Comparison of ENCODE assay signal across 8 mouse cellular contexts in genomic region chr12:8498591-8499000, GRCm38 (mm10). TPM values are rescaled to one million over a fixed set of nuclear protein-coding genes. Genes with fewer than 3 reads are reported as not detected.
A peak's percentile ranks its signal among the peaks of the same experiment; 100 is the strongest.
DNase-seq lines count a peak whose midpoint lies in the region; ATAC-seq and TF ChIP-seq lines count a peak whose summit lies in the region.

No protein-coding gene starts in this region.

- peak overlapping the region; percentile 95 for H3K9ac ChIP-seq in heart, embryonic 13.5 days

- H3K4me3 ChIP-seq in thymus, adult 2 months (ENCODE audit: control insufficient read depth, insufficient read depth, low read length) = peak overlapping the region; percentile 50
- H3K4me3 ChIP-seq in cortical plate, adult 2 months (ENCODE audit: insufficient read depth, low read length) = peak overlapping the region; percentile 94
- H3K4me3 ChIP-seq in heart, embryonic 13.5 days = peak overlapping the region; percentile 83

- no peaks in the 10 kb centered on the region for H3K36me3 ChIP-seq in thymus, adult 2 months (ENCODE audit: control insufficient read depth, insufficient read depth, low read length)
- no peaks in the 10 kb centered on the region for H3K36me3 ChIP-seq in heart, embryonic 13.5 days
- H3K36me3 ChIP-seq in splenic B cell, adult 2 months (ENCODE audit: control insufficient read depth, insufficient read depth, low read length, poor library complexity, severe bottlenecking) = no peaks in the 10 kb centered on the region

- TF ChIP-seq CTCF in thymus, adult 2 months (IDR thresholded peaks at IDR 0.05; ENCODE audit: borderline replicate concordance, control insufficient read depth, extremely low read depth, insufficient read depth, low read length, poor library complexity) = no peak
- TF ChIP-seq CTCF in cortical plate, adult 2 months (IDR thresholded peaks at IDR 0.05; ENCODE audit: extremely low read depth, insufficient read depth, low read length) = 0 out of 2 replicates have a peak, but pooled peaks have one; percentile 12

- no peaks in the 10 kb centered on the region for H3K9me3 ChIP-seq in heart, embryonic 13.5 days

- H3K4me2 ChIP-seq in heart, embryonic 13.5 days = peak overlapping the region; percentile 92

- no peak for ATAC-seq in heart, embryonic 13.5 days (ENCODE audit: extremely low read depth, insufficient number of reproducible peaks, low FRiP score, low TSS enrichment)

- WGBS in thymus, adult 2 months = 6% methylated on average over 13 of the region's 13 CpGs
- 1% methylated on average over 13 of the region's 13 CpGs for WGBS in heart, embryonic 13.5 days

- no peak for TF ChIP-seq POLR2A in thymus, adult 2 months (IDR thresholded peaks at IDR 0.05; ENCODE audit: control insufficient read depth, extremely low read depth, insufficient read depth, low read length, poor library complexity)
- peak; percentile 29; the same call in 1 of the 2 replicates for TF ChIP-seq POLR2A in cortical plate, adult 2 months (IDR thresholded peaks at IDR 0.05; ENCODE audit: extremely low read depth, insufficient read depth, low read length)

- no peak for DNase-seq in thymus, adult 2 months
- DNase-seq in thymus, postnatal 10 days (ENCODE audit: low spot score in 2 of 2) = no peak
- peak; percentile 51 for DNase-seq in layer of hippocampus, postnatal 25 days (ENCODE audit: extremely low spot score in 1 of 2, low spot score in 1 of 2)
- DNase-seq in lung, postnatal 4 days = peak; percentile 58 to 65
- peak; percentile 52 for DNase-seq in splenic B cell, adult 2 months (ENCODE audit: low read depth, low spot score)
- no peak for DNase-seq in thymus, postnatal 0 days (ENCODE audit: low spot score)

- no peak overlapping the region for H3K27ac ChIP-seq in thymus, adult 2 months (ENCODE audit: control insufficient read depth, insufficient read depth, low read length)
- H3K27ac ChIP-seq in cortical plate, adult 2 months (ENCODE audit: insufficient read depth, low read length) = peak overlapping the region; percentile 95
- peak overlapping the region; percentile 99 for H3K27ac ChIP-seq in heart, embryonic 13.5 days (replicated peaks)

- H3K27me3 ChIP-seq in thymus, adult 2 months (ENCODE audit: control insufficient read depth, insufficient read depth, low read length) = peaks cover 5% of the 10 kb centered on the region; the same call in 1 of the 2 replicates
- H3K27me3 ChIP-seq in heart, embryonic 13.5 days (replicated peaks) = no peaks in the 10 kb centered on the region
- H3K27me3 ChIP-seq in splenic B cell, adult 2 months (ENCODE audit: control insufficient read depth, insufficient read depth, low read length, poor library complexity, severe bottlenecking) = no peaks in the 10 kb centered on the region

- peaks cover 27% of the 10 kb centered on the region for H3K4me1 ChIP-seq in thymus, adult 2 months (replicated peaks; ENCODE audit: control insufficient read depth, insufficient read depth, low read length)
- peaks cover 3% of the 10 kb centered on the region; the same call in 1 of the 2 replicates for H3K4me1 ChIP-seq in cortical plate, adult 2 months (ENCODE audit: control insufficient read depth, insufficient read depth, low read length)
- peaks cover 50% of the 10 kb centered on the region for H3K4me1 ChIP-seq in heart, embryonic 13.5 days

RNA-seq across cellular contexts. Expression of gene Rhob, which starts 1.2 kb away (rescaled TPM):
- 77.3 and 91.4 TPM in 2 replicates for polyA plus RNA-seq in thymus, adult 2 months (2012; rRNA removed)
- 353 and 368 TPM in 2 replicates for polyA plus RNA-seq in cortical plate, adult 2 months (2012; rRNA removed)
- polyA plus RNA-seq in heart, embryonic 13.5 days (2015; fragmentation: Nextera tagmentation; extraction: Ambion mirVana) = 31.4 and 33.0 TPM in 2 replicates
- total RNA-seq in layer of hippocampus, postnatal 25 days (2021) = 100 to 1,000 TPM; 336 to 418 TPM
- polyA plus RNA-seq in thymus, postnatal 0 days (2015; fragmentation: Nextera tagmentation; extraction: Ambion mirVana) = 16.6 and 18.4 TPM in 2 replicates

Comparison
In these comparisons a context has a peak if more than half of its experiments do, and no peak if none do; other contexts are left out.
1. DNase-seq: peak in layer of hippocampus, postnatal 25 days (2 of 2), lung, postnatal 4 days (2 of 2) and splenic B cell, adult 2 months (single experiment); none in thymus, adult 2 months (single experiment), thymus, postnatal 10 days (0 of 2) and thymus, postnatal 0 days (single experiment).
2. Peak in every context shown above with its lines, with median percentiles within 50 percentile points of each other: H3K4me3 ChIP-seq.